Mouse (Mus musculus) stomach, postnatal 0 days (tissue): ENCODE data around the gene Phc1.

ENCODE experiments used
- CTCF ChIP-seq: IDR thresholded peaks from 2 replicates; pipeline ENCODE4 v1.5.1; 2016; ENCODE audit warnings: antibody characterized with exemption, low read depth, mild to moderate bottlenecking, moderate library complexity
- EP300 ChIP-seq: optimal IDR thresholded peaks from 2 replicates; pipeline ENCODE3; 2016; ENCODE audit warnings: antibody characterized with exemption

GRCm38 (mm10) chr6:122339047-122339647, 1.2 kb downstream of the Phc1 start:
- TF ChIP-seq CTCF (no peak), EP300 (no peak)
